10 mouse cellular contexts compared by ENCODE assay signal in genomic region chr11:22777531-22777930, GRCm38 (mm10).
DNase-seq lines count a peak whose midpoint lies in the region; ATAC-seq and TF ChIP-seq lines count a peak whose summit lies in the region.
"Had no signal": no experiment of that assay in that cellular context is flagged by ENCODE, and none has a peak within 500 bp of the region (broad histone marks: within the 10 kb centered on the region; RNA-seq: fewer than 3 reads in every experiment).

No protein-coding gene starts in this region.

- DNase-seq in layer of hippocampus, adult 2 months (ENCODE audit: low spot score in 2 of 2): no peak
- no peak for DNase-seq in layer of hippocampus, postnatal 14 days (ENCODE audit: low spot score in 2 of 2)
- peak; percentile 43 for DNase-seq in NIH3T3 (ENCODE audit: low read depth)
- no peak for DNase-seq in layer of hippocampus, postnatal 36 days
- no peak for DNase-seq in midbrain, embryonic 10.5 days (ENCODE audit: low spot score)

- ATAC-seq in neutrophil, adult 5-6 weeks (ENCODE audit: extremely low read depth, insufficient number of reproducible peaks, low FRiP score, poor library complexity, severe bottlenecking): peak; percentile 49; the same call in 1 of the 2 replicates
- ATAC-seq: forebrain, embryonic 14.5 days had no signal

- no peak overlapping the region for H3K27ac ChIP-seq in layer of hippocampus, adult 2 months
- H3K27ac ChIP-seq in midbrain, embryonic 10.5 days (replicated peaks): no peak overlapping the region
- H3K27ac ChIP-seq: limb, embryonic 12.5 days had no signal

- WGBS in midbrain, embryonic 10.5 days: 88% methylated on average over 2 of the region's 2 CpGs

- H3K4me3 ChIP-seq in layer of hippocampus, adult 2 months: no peak overlapping the region
- no peak overlapping the region for H3K4me3 ChIP-seq in E14TG2a.4 (replicated peaks; ENCODE audit: low read length)
- H3K4me3 ChIP-seq in midbrain, embryonic 10.5 days: no peak overlapping the region
- H3K4me3 ChIP-seq: limb, embryonic 12.5 days; myocyte had no signal

- H3K9me3 ChIP-seq in E14TG2a.4 (ENCODE audit: low read length): no peaks in the 10 kb centered on the region
- H3K9me3 ChIP-seq in midbrain, embryonic 10.5 days (replicated peaks): no peaks in the 10 kb centered on the region

- H3K36me3 ChIP-seq in E14TG2a.4 (ENCODE audit: insufficient read depth, low read length): no peaks in the 10 kb centered on the region
- no peaks in the 10 kb centered on the region for H3K36me3 ChIP-seq in midbrain, embryonic 10.5 days
- H3K36me3 ChIP-seq: limb, embryonic 12.5 days had no signal

- H3K27me3 ChIP-seq in E14TG2a.4 (ENCODE audit: insufficient read depth, low read length): no peaks in the 10 kb centered on the region
- H3K27me3 ChIP-seq in midbrain, embryonic 10.5 days (ENCODE audit: low read depth, poor library complexity, severe bottlenecking): no peaks in the 10 kb centered on the region
- H3K27me3 ChIP-seq: limb, embryonic 12.5 days had no signal

- TF ChIP-seq CTCF in layer of hippocampus, adult 2 months (conservative IDR thresholded peaks at IDR 0.05): peak; percentile 59
- TF ChIP-seq CTCF in E14TG2a.4 (conservative IDR thresholded peaks at IDR 0.05; ENCODE audit: low read length): peak; percentile 86

- H3K4me1 ChIP-seq in E14TG2a.4 (replicated peaks; ENCODE audit: low read depth, low read length): peaks cover 15% of the 10 kb centered on the region
- H3K4me1 ChIP-seq in midbrain, embryonic 10.5 days: no peaks in the 10 kb centered on the region
- H3K4me1 ChIP-seq: limb, embryonic 12.5 days had no signal
